Mouse (Mus musculus): ENCODE data around the gene Cux2. TPM values are rescaled to one million over a fixed set of nuclear protein-coding genes. Genes with fewer than 3 reads are reported as not detected.

Cux2 gene
- polyA plus RNA-seq, 1 experiment from 2014 or later, result 4.8 TPM

DNA sequence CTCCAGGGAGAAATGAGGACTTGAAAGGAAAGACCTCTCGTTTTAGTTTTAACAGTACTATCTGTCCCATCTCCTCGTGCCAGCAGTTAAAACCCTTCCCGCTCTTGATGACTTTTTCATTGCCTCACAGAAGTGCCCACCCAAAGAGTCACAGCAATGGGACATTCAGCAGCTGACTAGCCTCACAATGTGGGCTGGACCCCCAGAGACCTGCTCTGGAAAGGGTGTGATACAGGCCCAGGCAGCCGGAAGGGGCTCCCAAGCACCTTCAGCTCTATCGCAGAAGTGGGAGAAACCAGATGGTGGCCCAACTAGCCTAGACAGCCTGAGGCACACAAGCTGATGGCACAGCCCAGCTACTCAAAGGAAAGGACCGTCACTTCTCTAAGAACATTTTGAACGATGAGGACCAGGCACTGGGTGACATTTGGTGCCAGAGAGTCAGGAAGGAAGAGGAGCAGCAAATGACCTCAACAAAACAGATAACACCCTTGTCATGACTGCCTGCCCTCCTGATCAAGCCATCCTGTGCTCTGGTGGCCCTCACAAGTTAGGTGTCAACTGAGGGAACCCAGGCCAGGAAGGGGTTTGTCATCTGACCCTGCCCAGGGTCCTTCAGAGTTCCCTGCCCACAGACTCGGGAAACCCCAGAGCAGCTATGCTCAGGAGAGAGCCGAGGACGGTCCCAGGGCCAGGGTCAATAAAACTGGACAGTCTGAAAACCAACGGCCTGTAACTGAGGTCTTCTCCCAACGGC lies 214.7 kb downstream of the Cux2 start:
- Histone ChIP-seq H3K9ac (peak overlapping the region; percentile 93), H3K4me1 (peaks cover 70% of the 10 kb centered on the region), H3K9me3 (no peaks in the 10 kb centered on the region), H3K27me3 (replicated peaks) (peaks cover 2% of the 10 kb centered on the region; the same call in 1 of the 2 replicates), H3K4me3 (peak overlapping the region; percentile 90), H3K27ac (replicated peaks) (peak overlapping the region; percentile 91), H3K36me3 (no peaks in the 10 kb centered on the region), H3K4me2 (peak overlapping the region; percentile 98)
- no peak for ATAC-seq (ENCODE audit: extremely low read depth, insufficient number of reproducible peaks, low FRiP score, low TSS enrichment)
- 20% methylated on average over 12 of the region's 12 CpGs for WGBS

DNA sequence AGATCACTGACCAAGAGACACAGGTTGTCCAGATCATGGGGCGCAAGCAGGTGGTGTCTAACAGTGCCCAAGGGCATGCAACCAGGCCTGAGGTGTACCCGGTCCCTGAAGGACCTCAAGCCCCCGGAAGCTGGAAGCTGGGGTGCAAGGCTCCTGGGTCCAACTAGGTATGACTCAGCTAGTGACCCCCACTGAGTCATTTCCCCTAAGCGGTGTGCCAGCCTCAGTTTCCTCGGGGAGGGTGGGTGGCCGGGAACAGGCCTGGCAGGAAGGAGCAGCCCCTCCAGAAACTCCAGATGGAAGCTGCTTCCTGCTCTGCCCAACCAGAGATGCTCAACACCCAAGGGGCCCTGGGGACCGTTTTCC lies 215.7 kb downstream of the Cux2 start:
- Histone ChIP-seq H3K9me3 (no peaks in the 10 kb centered on the region), H3K36me3 (no peaks in the 10 kb centered on the region), H3K4me3 (peak overlapping the region; percentile 90), H3K27ac (replicated peaks) (peak overlapping the region; percentile 91), H3K9ac (peak overlapping the region; percentile 93), H3K27me3 (replicated peaks) (peaks cover 12% of the 10 kb centered on the region), H3K4me1 (peaks cover 73% of the 10 kb centered on the region), H3K4me2 (peak overlapping the region; percentile 98)
- no peak for ATAC-seq (ENCODE audit: extremely low read depth, insufficient number of reproducible peaks, low FRiP score, low TSS enrichment)
- WGBS, result 52% methylated on average over 7 of the region's 7 CpGs

DNA sequence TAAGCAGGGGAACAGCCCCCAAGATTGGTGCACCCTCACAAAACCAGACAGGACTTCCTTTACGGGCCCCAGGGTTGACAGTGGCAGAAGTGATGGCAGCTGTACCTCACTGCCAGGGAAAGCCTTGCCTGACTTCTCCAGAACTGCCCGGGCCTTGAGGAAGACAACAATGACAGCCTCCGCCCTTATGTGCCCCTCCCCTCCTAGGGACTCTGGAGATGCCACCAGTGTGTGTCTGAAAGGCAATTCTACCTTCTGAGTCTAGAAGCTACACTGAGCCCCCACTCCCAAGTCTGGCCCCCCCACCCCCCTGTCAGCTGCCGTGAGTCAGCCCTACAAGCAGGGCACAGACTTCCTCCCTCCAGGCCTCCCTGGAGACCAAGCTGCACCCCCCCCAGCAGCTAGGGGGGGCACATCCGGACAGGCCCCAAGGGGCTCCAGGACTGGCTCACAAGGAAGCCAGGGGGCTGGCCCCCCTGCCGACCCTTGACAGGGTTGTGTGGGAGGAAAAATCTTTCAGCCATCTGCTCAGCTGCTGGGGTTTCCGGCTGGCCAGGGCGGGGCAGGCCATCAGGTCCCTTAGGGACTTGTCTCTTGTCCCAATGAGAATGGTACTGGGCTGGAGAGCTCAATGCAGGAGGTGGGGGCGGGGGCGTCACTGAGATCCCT lies 216.2 kb downstream of the Cux2 start:
- Histone ChIP-seq H3K9me3 (no peaks in the 10 kb centered on the region), H3K4me3 (peak overlapping the region; percentile 90), H3K4me2 (peak overlapping the region; percentile 98), H3K9ac (peak overlapping the region; percentile 69), H3K27me3 (replicated peaks) (peaks cover 13% of the 10 kb centered on the region), H3K27ac (replicated peaks) (peak overlapping the region; percentile 91), H3K36me3 (peaks cover 5% of the 10 kb centered on the region; the same call in 1 of the 2 replicates), H3K4me1 (peaks cover 73% of the 10 kb centered on the region)
- 33% methylated on average over 10 of the region's 10 CpGs for WGBS
- ATAC-seq (ENCODE audit: extremely low read depth, insufficient number of reproducible peaks, low FRiP score, low TSS enrichment), result no peak

DNA sequence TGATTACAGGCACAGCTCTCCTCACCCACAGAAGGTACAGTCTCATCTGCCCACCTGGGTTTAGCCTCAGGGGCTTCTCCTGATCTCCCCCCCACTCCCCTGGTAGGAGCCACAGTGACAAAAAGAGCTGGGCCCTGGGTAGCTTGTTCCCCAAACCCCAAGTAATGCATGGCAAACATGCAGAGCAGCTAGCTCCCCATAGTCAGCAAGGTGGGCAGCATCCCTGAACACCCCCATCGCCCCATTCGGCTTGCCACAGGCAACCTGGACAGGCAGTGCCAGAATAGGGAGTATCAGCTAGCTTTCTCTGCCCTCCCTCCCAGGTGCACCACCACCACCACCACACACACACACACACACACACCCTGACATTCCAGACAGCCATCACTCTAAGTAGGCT lies 216.7 kb downstream of the Cux2 start:
- peaks cover 10% of the 10 kb centered on the region for H3K36me3 ChIP-seq
- WGBS, result 88% methylated on average over 2 of the region's 2 CpGs
- peak overlapping the region; percentile 91 for H3K27ac ChIP-seq (replicated peaks)
- peaks cover 73% of the 10 kb centered on the region for H3K4me1 ChIP-seq
- H3K9ac ChIP-seq, result peak overlapping the region; percentile 69
- H3K4me2 ChIP-seq, result peak overlapping the region; percentile 98
- H3K27me3 ChIP-seq (replicated peaks), result peaks cover 19% of the 10 kb centered on the region
- no peak for ATAC-seq (ENCODE audit: extremely low read depth, insufficient number of reproducible peaks, low FRiP score, low TSS enrichment)
- H3K4me3 ChIP-seq, result peak overlapping the region; percentile 90
- H3K9me3 ChIP-seq, result no peaks in the 10 kb centered on the region

DNA sequence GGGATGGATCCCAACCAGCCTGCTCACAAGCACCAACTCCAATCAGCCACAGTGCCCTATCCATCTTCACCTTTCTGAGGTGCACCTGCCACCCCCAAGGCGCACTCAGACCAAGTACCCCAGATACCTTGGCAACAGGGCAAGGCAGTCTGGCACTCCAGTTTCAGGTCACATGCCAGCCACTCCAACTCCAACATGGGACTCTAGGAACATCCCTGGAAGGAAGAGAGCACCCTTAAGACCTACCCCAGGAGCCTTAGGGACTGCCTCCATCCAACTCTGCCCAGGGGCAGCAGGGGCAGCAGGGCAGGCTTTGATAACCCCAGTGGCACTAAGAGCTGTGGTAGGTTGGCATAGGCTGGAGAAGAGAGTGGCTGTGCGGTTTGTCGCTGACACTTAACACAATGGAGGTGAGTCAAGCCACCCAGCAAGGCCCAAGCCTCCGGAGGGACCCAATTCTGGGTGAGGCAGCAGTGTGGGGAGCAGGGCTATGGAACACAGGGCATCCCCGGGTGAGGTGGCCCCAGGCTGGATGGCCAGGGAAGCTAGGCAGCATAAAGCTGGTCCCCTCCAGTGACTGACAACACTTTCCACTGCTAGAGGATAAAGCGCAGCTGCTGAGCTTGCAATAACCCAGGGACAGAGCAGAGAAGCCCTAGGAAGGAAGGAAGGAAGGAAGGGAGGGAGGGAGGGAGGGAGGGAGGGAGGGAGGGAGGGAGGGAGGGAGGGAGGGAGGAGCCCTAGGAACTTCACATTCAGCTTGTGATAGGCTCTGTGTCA lies 217.3 kb downstream of the Cux2 start:
- no peak for ATAC-seq (ENCODE audit: extremely low read depth, insufficient number of reproducible peaks, low FRiP score, low TSS enrichment)
- Histone ChIP-seq H3K27me3 (replicated peaks) (peaks cover 22% of the 10 kb centered on the region), H3K4me1 (peaks cover 70% of the 10 kb centered on the region), H3K9me3 (no peaks in the 10 kb centered on the region), H3K4me2 (peak overlapping the region; percentile 98), H3K9ac (peak overlapping the region; percentile 40), H3K4me3 (peak overlapping the region; percentile 4; the same call in 1 of the 2 replicates), H3K27ac (replicated peaks) (peak overlapping the region; percentile 91; the same call in 1 of the 2 replicates), H3K36me3 (peaks cover 16% of the 10 kb centered on the region)
- WGBS, result 74% methylated on average over 5 of the region's 6 CpGs

DNA sequence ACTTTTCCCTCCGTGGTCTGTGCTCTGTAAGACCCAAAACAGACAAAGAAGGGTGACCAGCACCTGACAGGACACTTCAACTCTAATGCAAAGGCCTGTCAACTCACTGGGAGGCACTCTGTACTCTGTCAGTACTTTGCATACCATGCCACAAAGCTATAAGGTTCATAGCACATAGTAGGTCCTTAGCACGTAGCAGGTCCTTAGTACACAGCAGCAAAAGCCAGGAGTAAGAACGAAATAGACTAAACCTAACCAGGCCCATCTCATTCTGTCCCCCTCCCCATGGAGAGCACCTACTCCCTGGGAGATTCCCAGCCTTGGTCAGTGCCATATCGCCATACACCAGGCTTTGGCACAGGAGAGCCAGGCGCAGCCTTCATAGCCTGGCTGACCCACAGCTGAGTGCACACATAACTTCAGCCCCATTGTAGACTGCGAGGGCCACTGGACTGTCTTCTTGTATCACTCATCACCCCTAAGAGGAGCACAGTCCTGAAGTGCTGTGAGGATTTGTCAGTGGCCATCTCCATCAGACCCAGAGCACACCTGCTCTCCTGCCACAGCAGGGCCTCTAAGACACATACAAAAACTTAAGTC lies 218.8 kb downstream of the Cux2 start:
- H3K27me3 ChIP-seq (replicated peaks), result peaks cover 22% of the 10 kb centered on the region
- H3K9ac ChIP-seq, result no peak overlapping the region
- H3K4me1 ChIP-seq, result peaks cover 67% of the 10 kb centered on the region
- WGBS, result 80% methylated on average over 6 of the region's 6 CpGs
- no peak overlapping the region for H3K4me3 ChIP-seq
- H3K27ac ChIP-seq (replicated peaks), result no peak overlapping the region
- peaks cover 31% of the 10 kb centered on the region for H3K36me3 ChIP-seq
- H3K4me2 ChIP-seq, result no peak overlapping the region
- no peaks in the 10 kb centered on the region for H3K9me3 ChIP-seq
- ATAC-seq (ENCODE audit: extremely low read depth, insufficient number of reproducible peaks, low FRiP score, low TSS enrichment), result no peak

DNA sequence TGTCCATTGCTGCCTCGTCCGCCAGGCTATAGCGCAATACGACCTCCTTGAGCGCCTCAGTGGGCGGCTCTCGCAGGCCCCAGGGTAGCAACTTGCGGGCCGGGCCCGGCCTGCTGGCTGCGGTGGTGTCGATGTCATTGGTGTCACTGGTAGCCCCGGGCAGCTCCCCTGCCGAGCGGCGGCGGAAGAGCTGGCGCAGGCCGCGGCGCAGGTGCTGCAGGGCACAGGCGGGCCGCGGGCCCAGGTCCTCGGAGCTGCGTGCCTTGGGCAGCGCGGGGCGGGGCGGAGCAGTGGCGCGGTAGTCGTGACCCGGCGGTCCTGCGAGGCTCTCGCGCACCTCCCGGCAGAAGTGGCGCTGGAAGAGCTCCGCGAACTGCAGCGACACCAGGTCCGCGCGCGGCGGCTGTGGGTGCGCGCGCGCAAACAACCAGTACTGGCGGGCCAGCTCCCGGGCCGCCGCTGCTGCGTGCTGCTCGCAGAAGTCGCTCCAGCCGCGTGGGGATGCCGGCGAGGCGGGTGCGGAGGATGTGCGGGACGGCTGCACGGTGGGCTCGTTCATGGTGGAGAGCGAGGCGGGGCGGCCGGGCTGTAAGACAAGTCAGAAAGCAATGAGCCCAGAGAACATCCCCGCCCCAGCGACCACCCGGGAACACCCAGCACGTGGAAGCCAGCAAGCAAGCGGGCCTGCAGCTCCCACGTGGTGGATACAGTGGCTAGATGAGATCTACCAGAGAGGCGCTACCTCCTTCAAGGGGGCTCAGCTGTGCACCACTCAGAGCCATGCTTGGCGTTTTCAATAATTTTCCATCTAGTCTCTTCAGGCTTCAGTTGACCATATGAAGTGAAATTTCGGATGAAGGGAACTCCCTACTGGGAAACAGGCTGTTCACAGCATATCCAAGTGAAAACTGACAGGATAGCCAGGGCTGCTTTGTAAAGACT lies 221.1 kb downstream of the Cux2 start:
- Histone ChIP-seq H3K4me1 (peaks cover 55% of the 10 kb centered on the region), H3K9me3 (no peaks in the 10 kb centered on the region), H3K4me3 (peak overlapping the region; percentile 50), H3K9ac (peak overlapping the region; percentile 77), H3K36me3 (peaks cover 52% of the 10 kb centered on the region), H3K27me3 (replicated peaks) (peaks cover 22% of the 10 kb centered on the region), H3K27ac (replicated peaks) (no peak overlapping the region), H3K4me2 (peak overlapping the region; percentile 81)
- no peak for ATAC-seq (ENCODE audit: extremely low read depth, insufficient number of reproducible peaks, low FRiP score, low TSS enrichment)
- 17% methylated on average over 82 of the region's 82 CpGs for WGBS

DNA sequence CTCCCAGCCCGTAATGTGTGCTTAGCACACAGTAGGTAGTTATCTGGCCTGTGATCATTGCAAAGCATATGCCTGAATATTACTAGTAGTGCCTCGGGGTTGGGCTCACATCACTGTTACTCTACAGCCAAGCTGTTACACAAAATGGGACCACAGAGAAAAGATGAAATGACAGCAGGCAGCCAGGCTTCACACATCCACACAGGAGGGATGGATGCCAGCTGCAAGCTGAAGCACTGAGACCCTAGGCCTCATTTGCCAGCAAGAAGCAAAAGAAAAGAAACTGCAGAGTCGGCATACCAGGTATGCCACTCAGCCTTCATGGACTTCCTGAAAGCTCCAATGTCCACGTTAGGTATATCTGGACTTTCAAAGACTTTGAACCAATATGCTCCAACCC lies 222.0 kb downstream of the Cux2 start:
- ATAC-seq (ENCODE audit: extremely low read depth, insufficient number of reproducible peaks, low FRiP score, low TSS enrichment), result no peak
- H3K27ac ChIP-seq (replicated peaks), result no peak overlapping the region
- peaks cover 58% of the 10 kb centered on the region for H3K36me3 ChIP-seq
- no peak overlapping the region for H3K9ac ChIP-seq
- peaks cover 22% of the 10 kb centered on the region for H3K27me3 ChIP-seq (replicated peaks)
- peaks cover 56% of the 10 kb centered on the region for H3K4me1 ChIP-seq
- H3K9me3 ChIP-seq, result no peaks in the 10 kb centered on the region
- H3K4me3 ChIP-seq, result no peak overlapping the region
- H3K4me2 ChIP-seq, result no peak overlapping the region
- 84% methylated on average over 4 of the region's 4 CpGs for WGBS

DNA sequence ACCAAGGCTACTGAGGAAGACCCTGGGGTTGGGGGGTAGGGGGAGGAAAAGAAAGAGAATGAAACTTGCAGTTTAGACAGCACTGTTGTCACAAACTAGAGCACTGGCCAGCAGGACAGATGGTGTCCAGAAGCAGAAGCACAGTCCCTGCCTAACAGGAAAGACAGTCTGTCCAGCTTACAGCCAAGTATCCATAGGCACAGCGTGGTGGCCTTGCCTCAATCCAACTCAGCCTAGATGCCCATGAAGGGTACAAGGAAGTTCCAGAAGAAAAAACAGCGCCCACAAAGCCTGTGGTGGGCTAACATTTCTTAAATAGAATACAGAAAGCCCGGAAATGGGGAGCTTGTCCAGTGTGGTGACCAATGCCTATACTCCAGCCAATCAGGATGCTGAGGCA lies 224.3 kb downstream of the Cux2 start:
- ATAC-seq (ENCODE audit: extremely low read depth, insufficient number of reproducible peaks, low FRiP score, low TSS enrichment), result no peak
- Histone ChIP-seq H3K9ac (no peak overlapping the region), H3K4me2 (no peak overlapping the region), H3K36me3 (peaks cover 79% of the 10 kb centered on the region), H3K27ac (replicated peaks) (0 out of 2 replicates have a peak overlapping the region, but pooled peaks have one; percentile 15), H3K4me1 (peaks cover 57% of the 10 kb centered on the region), H3K27me3 (replicated peaks) (peaks cover 22% of the 10 kb centered on the region), H3K9me3 (no peaks in the 10 kb centered on the region), H3K4me3 (no peak overlapping the region)
- WGBS, result 86% methylated on average over 3 of the region's 3 CpGs

DNA sequence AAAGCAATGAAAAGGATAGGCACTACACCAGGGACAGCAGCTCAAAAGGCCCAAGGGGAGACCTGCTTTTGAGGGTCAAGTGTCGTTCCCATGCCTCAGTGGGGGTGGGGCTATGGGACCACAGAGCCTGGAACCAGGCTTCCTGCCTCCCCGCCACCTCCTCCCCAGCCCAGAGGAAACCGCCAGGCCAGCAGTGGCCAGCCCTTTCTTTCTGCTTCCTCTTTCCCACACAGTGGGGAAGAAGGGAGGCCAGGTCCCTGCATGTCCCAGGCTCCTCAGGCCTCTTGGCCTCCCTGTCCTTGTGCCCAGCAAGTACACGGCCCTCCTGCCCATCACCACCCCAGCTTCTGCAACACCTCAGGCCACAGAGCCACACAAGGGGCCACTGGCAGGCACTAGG lies 225.8 kb downstream of the Cux2 start:
- 57% methylated on average over 4 of the region's 4 CpGs for WGBS
- H3K27me3 ChIP-seq (replicated peaks), result 0 out of 2 replicates have a peak, but pooled peaks cover 11% of the 10 kb centered on the region
- H3K9me3 ChIP-seq, result no peaks in the 10 kb centered on the region
- ATAC-seq (ENCODE audit: extremely low read depth, insufficient number of reproducible peaks, low FRiP score, low TSS enrichment), result no peak
- no peak overlapping the region for H3K4me2 ChIP-seq
- H3K9ac ChIP-seq, result peak overlapping the region; percentile 50
- peak overlapping the region; percentile 77 for H3K27ac ChIP-seq (replicated peaks)
- H3K4me1 ChIP-seq, result peaks cover 66% of the 10 kb centered on the region
- H3K4me3 ChIP-seq, result no peak overlapping the region
- H3K36me3 ChIP-seq, result peaks cover 92% of the 10 kb centered on the region

All from heart, embryonic 13.5 days (tissue).